Mouse (Mus musculus): ENCODE results near the gene Eno3. TPM values are rescaled to one million over a fixed set of nuclear protein-coding genes. Genes with fewer than 3 reads are reported as not detected.
A peak's percentile ranks its signal among the peaks of the same experiment; 100 is the strongest.

Eno3 gene
- total RNA-seq, 2 experiments from 2014 or later, result 6.0 to 9.9 TPM

- no peak for DNase-seq (ENCODE audit: low spot score in 2 of 2)
These were observed 1.2 kb upstream of the Eno3 start for GRCm38 (mm10) chr11:70655571-70656455.

- no peak for DNase-seq (ENCODE audit: low spot score in 2 of 2)
These were observed 510 bp upstream of the Eno3 start for GRCm38 (mm10) chr11:70656456-70656927.

DNA sequence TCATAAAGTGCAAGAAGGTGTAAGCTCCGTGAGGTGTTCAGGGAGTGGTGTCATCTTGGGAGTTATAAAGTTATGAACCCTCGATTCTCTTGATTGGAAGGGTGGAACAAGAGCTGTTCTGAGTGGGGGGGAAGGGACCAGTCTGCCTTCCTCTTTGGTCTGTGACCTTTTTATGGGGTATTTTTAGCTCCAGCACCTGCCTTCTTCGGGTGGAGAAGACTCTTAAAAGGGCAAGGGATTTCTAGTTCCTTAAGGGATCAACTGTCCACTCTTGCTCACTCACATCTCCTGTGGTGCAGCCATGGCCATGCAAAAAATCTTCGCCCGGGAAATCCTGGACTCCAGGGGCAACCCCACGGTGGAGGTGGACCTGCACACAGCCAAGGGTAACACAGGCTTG, 571 bp downstream of the Eno3 start:
- no peak for DNase-seq (ENCODE audit: low spot score in 2 of 2)

- DNase-seq (ENCODE audit: low spot score in 2 of 2), result no peak
These were observed 989 bp downstream of the Eno3 start for GRCm38 (mm10) chr11:70657991-70658390.

DNA sequence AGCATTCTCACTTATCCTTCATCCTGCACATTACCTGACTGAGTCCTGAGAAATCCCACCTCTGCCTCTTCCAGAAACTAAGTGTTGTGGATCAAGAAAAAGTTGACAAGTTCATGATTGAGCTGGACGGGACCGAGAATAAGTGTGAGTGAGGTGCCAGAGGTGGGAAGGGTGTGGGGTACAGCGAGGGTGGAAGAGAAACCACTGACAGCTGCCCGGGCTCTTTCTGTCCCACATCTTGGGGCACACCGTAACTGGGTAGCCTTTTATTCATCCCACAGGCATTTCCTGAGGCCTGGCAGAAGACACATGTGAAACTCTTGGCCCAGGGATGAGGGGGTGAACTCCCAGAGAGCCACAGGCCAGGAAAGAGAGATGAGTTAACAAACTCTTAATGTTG, 1.5 kb downstream of the Eno3 start:
- no peak for DNase-seq (ENCODE audit: low spot score in 2 of 2)

DNA sequence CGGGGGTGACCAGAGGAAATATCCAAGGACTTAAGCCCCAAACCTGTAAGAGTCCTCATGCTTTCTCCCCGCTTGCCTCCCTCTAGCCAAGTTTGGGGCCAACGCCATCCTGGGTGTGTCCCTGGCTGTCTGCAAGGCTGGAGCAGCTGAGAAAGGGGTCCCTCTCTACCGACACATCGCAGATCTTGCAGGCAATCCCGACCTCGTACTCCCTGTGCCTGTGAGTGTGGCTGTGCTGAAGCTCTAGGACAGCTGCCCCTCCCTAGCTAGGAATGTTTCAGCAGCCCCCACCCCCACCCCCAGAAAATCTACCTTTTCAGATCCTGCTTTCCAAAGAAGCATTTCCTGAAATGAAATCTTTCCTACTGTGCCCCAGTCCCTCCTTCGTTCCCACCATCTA, 1.9 kb downstream of the Eno3 start:
- DNase-seq (ENCODE audit: low spot score in 2 of 2), result no peak

- DNase-seq (ENCODE audit: low spot score in 2 of 2), result no peak
These were observed 3.6 kb downstream of the Eno3 start for GRCm38 (mm10) chr11:70660571-70660970.

DNA sequence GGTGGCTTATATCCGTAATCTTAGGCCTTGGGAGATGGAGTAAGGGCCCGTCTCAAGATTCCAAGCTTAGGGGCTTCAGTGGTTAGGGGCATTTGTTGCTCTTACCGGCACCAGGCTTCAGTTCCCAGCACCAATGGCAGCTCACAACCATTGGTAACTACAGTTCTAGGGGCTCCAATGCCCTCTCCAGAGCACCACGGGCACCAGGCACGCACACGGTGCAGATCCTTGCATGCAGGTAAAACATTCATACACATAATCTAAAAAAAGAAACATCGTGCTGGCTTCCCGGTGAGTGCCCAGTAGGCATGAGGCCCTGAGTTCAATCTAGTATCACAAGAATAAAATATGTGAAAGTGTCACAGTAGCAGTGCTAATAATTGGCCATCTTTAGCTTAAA, 6.1 kb downstream of the Eno3 start:
- no peak for DNase-seq (ENCODE audit: low spot score in 2 of 2)

DNA sequence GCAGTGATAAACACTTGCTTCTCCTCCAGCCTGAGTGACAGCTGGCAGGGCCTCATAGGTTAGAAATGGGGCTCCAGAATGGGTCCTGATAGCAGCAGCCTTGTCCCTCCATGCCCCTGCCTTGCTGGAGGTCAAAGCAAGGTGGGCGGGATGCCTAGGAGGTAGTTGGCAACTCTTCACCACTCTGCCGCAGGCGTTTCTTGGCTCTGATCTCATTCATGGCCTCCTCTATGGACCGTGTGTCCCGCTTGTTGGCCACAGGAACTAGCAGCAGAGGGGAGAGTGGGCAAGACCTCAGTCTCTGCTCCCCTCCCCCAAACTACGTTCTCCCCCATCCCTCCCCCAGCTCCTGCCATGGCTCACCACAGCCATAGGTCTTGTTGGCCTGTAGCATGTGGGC, 7.0 kb downstream of the Eno3 start:
- DNase-seq (ENCODE audit: low spot score in 2 of 2), result no peak

GRCm38 (mm10) chr11:70664741-70665140, 7.7 kb downstream of the Eno3 start:
- no peak for DNase-seq (ENCODE audit: low spot score in 2 of 2)

GRCm38 (mm10) chr11:70666687-70667086, 9.7 kb downstream of the Eno3 start:
- DNase-seq (ENCODE audit: low spot score in 2 of 2), result no peak

GRCm38 (mm10) chr11:70667271-70668150, 10.5 kb downstream of the Eno3 start:
- no peak for DNase-seq (ENCODE audit: low spot score in 2 of 2)

- DNase-seq (ENCODE audit: low spot score in 2 of 2), result no peak
These were observed 11.4 kb downstream of the Eno3 start for GRCm38 (mm10) chr11:70668335-70668770.

DNA sequence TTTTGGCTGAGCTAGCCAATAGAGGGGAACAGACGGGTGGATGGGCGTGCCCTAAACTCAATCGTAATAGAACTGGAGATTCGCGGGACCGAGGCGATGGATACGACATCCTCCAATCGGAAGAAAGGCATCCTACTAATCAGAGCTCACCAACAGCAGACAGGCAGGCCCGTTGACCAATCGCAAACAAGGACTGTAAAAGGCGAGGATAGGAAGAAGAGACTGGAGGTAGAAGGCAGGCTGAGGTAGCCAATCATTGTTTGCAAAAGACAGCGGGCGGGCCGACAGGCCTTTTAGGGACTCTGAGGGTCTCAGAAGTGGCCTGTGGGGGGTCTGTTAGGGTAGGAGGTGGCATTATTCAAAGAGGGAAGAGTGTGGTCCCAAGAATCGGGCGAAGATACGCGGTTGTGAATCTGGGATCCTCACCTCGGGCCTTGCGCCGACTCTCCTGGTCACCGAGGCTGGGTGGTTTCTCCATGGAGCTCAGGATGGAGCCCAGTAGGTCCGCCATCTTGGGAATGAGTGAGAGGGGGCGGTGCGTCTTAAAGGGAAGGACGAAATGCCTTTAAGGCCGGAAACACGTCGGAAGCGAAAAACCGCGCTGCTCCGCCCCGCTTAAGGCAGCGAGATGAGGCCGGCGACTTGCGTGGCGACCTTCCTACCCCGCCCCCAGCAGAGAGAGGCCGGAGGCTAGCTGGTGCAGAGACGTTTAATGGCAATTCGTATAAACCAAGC, 11.9 kb downstream of the Eno3 start, which contains the start of gene Spag7:
Gene Spag7, minus strand, starts transcription at position 646 of the 735 bp plus-strand sequence.
- peak; percentile 98 to 99 for DNase-seq (ENCODE audit: low spot score in 2 of 2)

GRCm38 (mm10) chr11:70669582-70670345, 12.8 kb downstream of the Eno3 start:
- DNase-seq (ENCODE audit: low spot score in 2 of 2), result peak; percentile 43 to 75

DNA sequence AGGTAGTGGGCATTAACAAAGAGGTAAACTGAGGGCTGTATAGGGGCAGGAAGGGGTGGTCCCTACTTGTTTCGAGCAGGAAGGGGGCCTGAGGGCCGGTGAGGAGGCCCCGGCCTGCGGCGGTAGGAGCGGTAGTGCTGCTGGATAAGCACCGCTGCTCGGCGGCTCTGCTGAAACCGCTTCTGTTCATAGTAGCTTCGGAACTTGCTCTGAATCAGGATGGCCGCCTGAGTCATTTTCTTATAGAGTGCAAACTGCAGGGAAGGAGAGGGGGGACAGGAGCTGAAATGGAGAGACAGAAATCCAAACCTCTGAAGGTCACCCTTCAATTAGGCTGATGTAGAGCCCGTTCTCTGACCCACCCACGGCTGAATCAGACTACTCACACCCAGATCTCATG, 13.5 kb downstream of the Eno3 start:
- DNase-seq (ENCODE audit: low spot score in 2 of 2), result no peak

GRCm38 (mm10) chr11:70671333-70672047, 14.5 kb downstream of the Eno3 start:
- DNase-seq (ENCODE audit: low spot score in 2 of 2), result no peak

- DNase-seq (ENCODE audit: low spot score in 2 of 2), result no peak
These were observed 17.0 kb downstream of the Eno3 start for GRCm38 (mm10) chr11:70674014-70674413.

DNA sequence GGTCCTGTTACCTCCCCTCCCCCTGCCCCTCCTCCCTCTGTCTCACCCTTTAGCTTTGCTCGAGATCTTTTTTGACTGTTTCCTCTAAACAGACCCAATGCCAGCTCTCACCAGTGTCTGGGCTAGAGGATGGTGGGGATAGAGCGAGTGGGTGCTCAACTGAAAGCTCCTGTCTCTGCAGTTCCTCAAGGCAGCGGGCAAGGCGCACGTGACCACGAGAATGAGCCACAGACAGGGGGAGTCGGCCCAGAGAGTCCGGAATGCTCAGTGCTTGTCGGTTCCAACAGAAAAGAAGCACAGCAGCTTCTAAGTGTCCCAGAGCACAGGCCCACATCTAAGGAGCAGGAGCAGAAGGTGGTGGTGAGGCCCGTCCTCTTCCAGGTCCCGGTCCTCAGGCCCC, 17.5 kb downstream of the Eno3 start:
- no peak for DNase-seq (ENCODE audit: low spot score in 2 of 2)

DNA sequence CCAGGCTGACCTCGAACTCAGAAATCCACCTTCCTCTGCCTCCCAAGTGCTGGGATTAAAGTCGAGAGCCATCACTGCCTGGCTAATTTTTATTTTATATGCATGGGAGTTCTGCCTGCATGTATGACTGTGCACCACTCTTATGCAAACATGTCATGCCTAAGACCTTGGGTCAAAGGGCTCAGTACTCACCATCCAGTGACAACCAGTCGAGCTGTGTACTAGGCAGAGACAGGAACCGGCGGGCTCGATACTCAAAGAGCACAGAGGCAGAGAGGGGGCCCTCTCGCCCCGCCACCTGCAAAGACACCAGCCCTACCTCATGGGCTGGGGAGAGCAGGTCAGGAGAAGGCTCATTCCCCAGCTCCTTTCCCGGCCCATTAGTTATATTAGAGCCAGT, 21.1 kb downstream of the Eno3 start:
- no peak for DNase-seq (ENCODE audit: low spot score in 2 of 2)
